Mouse (Mus musculus) bone marrow, adult 2 months (tissue): ENCODE measurements around the gene Cabp2. TPM values are rescaled to one million over a fixed set of nuclear protein-coding genes. Genes with fewer than 3 reads are reported as not detected.

Experiments
- H3K27ac ChIP-seq: fragments of 200-500 bp; 2 replicates; pipeline ENCODE4 v1.5.1; 2012; ENCODE audit warnings: low read depth, mild to moderate bottlenecking, control low read depth, inconsistent platforms, low read length; ENCODE audit not compliant: control insufficient read depth, poor library complexity, insufficient read depth
- H3K4me1 ChIP-seq: fragments of 200-500 bp; 2 replicates; pipeline ENCODE4 v1.6.1; 2011; ENCODE audit warnings: low read length; ENCODE audit not compliant: control insufficient read depth, insufficient read depth
- H3K4me3 ChIP-seq: fragments of 200-500 bp; replicated peaks from 2 replicates; pipeline ENCODE3; 2011; ENCODE audit warnings: mild to moderate bottlenecking, low read depth, low read length, control low read depth; ENCODE audit not compliant: control insufficient read depth
- CTCF ChIP-seq: fragments of 200-500 bp; IDR thresholded peaks from 2 replicates; pipeline ENCODE4 v1.5.1; 2011; ENCODE audit warnings: low read length, control low read depth; ENCODE audit not compliant: control insufficient read depth, insufficient read depth
- POLR2A ChIP-seq: fragments of 200-500 bp; IDR thresholded peaks from 2 replicates; pipeline ENCODE4 v1.6.1; 2011; ENCODE audit warnings: low read depth, mild to moderate bottlenecking, control low read depth, low read length, borderline replicate concordance; ENCODE audit not compliant: control insufficient read depth
- WGBS: fragments of 180-500 bp; shearing (Covaris S2); methylation state at CpG from one replicate; pipeline ENCODE4 v1.1.7; 2018; 5-methylcytosine and 5-hydroxymethylcytosine counted together
- polyA plus RNA-seq: library from polyadenylated mRNA; stranded (reverse); fragments of >200 nt; gene quantifications from 2 replicates; pipeline ENCODE4 v1.2.4, GENCODE M21; 2011; ENCODE audit warnings: low replicate concordance; ENCODE audit not compliant: missing spikeins, insufficient read depth, insufficient read length

Cabp2 gene
- polyA plus RNA-seq, 1 experiment, result not detected

- TF ChIP-seq CTCF (peak; percentile 99), POLR2A (no peak)
- Histone ChIP-seq H3K27ac (peak overlapping the region; percentile 97), H3K4me3 (peak overlapping the region; percentile 31), H3K4me1 (peaks cover 3% of the 10 kb centered on the region; the same call in 1 of the 2 replicates)
- 2% methylated on average over 9 of the region's 9 CpGs for WGBS
Measured at GRCm38 (mm10) chr19:4099056-4099455, 17.7 kb downstream of the Cabp2 start.

- WGBS, result under 1% methylated on average over 53 of the region's 53 CpGs
- Histone ChIP-seq H3K4me1 (peaks cover 3% of the 10 kb centered on the region; the same call in 1 of the 2 replicates), H3K27ac (peak within 1 kb of the TSS; percentile 97), H3K4me3 (peak within 1 kb of the TSS; percentile 73)
- peak; percentile 48; the same call in 1 of the 2 replicates for TF ChIP-seq POLR2A
- TF ChIP-seq CTCF, result no peak
Measured at GRCm38 (mm10) chr19:4099837-4100717, 18.7 kb downstream of the Cabp2 start, which contains the start of gene Pitpnm1. Gene Pitpnm1, plus strand, starts transcription at chr19:4099998.

DNA sequence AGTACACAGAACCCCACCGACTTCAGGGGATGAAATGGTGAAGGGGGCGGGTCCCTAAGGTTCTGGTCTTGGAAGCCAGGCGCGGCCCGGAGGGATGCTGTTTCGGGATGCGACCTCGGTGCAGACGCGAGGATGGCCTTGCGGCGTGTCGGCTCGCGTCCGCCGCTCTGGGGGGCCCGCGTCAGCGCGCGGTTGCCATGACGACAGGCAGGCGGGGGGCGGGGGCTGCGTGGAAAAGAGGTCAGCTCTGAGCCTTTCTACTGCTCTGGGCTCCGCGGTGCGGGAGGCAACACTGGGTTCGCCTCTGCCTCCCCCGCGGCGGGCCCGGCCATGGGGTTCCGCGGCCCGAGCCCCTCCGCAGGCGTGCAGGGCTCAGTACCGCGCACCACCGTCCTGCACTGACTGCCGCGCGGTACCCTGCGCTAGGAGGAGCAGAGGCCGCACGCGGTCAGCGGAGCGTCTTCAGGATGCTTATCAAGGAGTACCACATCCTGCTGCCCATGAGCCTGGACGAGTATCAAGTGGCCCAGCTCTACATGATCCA, 19.4 kb downstream of the Cabp2 start:
- Histone ChIP-seq H3K4me1 (peaks cover 3% of the 10 kb centered on the region; the same call in 1 of the 2 replicates), H3K4me3 (peak overlapping the region; percentile 73), H3K27ac (0 out of 2 replicates have a peak overlapping the region, but pooled peaks have one; percentile 19)
- TF ChIP-seq CTCF (no peak), POLR2A (peak; percentile 25; the same call in 1 of the 2 replicates)
- 2% methylated on average over 52 of the region's 52 CpGs for WGBS

DNA sequence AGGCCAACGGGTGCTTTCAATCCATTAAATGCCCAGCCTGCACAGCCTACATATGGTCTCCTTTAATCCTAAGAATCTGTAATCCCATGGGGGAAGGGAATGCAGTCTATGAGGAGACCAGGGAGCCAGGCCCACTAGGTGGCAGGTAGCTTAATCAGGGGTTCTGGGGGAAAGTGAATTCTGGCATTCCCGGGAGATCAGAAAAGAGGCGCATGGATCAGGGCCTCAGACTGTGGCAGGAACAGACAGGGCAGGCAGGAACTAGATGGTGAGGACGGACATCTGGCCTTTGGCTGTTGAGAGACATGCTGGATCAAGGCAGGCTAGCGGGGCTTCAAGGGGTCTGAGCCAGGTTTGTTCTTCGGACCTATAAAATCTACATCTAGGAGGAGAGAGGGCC, 20.1 kb downstream of the Cabp2 start:
- H3K27ac ChIP-seq, result no peak overlapping the region
- H3K4me1 ChIP-seq, result peaks cover 3% of the 10 kb centered on the region; the same call in 1 of the 2 replicates
- H3K4me3 ChIP-seq, result no peak overlapping the region
- TF ChIP-seq CTCF (no peak), POLR2A (no peak)
- 91% methylated on average over 6 of the region's 6 CpGs for WGBS

- no peak overlapping the region for H3K4me3 ChIP-seq
- TF ChIP-seq CTCF (no peak), POLR2A (no peak)
- H3K4me1 ChIP-seq, result peaks cover 2% of the 10 kb centered on the region; the same call in 1 of the 2 replicates
- H3K27ac ChIP-seq, result no peak overlapping the region
- WGBS, result 86% methylated on average over 2 of the region's 2 CpGs
Measured at GRCm38 (mm10) chr19:4102049-4102448, 20.7 kb downstream of the Cabp2 start.

DNA sequence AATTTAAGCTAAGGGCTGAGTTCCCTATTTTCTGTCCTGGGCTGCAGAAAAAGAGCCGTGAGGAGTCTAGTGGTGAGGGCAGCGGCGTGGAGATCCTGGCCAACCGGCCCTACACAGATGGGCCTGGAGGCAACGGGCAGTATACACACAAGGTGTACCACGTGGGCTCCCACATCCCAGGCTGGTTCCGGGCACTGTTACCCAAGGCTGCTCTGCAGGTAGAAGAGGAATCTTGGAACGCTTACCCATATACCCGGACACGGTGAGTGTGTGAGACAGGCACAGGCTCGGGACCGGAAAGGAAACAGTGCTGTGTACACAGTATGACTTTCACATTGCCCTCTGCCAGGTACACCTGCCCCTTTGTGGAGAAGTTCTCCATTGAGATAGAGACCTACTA, 21.2 kb downstream of the Cabp2 start:
- Histone ChIP-seq H3K27ac (no peak overlapping the region), H3K4me3 (no peak overlapping the region), H3K4me1 (peaks cover 2% of the 10 kb centered on the region; the same call in 1 of the 2 replicates)
- 91% methylated on average over 12 of the region's 12 CpGs for WGBS
- no peak for TF ChIP-seq POLR2A
- no peak for TF ChIP-seq CTCF

DNA sequence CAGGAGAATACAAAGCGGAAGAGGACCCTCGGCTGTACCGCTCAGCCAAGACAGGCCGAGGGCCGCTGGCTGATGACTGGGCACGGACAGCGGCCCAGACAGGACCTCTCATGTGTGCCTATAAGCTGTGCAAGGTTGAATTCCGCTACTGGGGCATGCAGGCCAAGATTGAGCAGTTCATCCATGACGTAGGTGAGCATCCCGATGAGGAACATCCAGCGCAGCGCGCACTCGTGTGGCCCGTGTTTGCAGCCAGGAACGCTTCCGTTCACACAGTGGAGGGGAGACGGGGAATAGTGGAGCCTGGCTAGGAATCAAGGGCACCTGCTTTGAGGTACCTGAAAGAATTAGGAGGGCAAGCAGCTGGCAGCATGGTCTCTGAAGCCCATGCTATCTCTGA, 21.9 kb downstream of the Cabp2 start:
- peaks cover 2% of the 10 kb centered on the region; the same call in 1 of the 2 replicates for H3K4me1 ChIP-seq
- no peak overlapping the region for H3K4me3 ChIP-seq
- 96% methylated on average over 18 of the region's 18 CpGs for WGBS
- H3K27ac ChIP-seq, result no peak overlapping the region
- no peak for TF ChIP-seq CTCF
- TF ChIP-seq POLR2A, result 0 out of 2 replicates have a peak, but pooled peaks have one; percentile 17

DNA sequence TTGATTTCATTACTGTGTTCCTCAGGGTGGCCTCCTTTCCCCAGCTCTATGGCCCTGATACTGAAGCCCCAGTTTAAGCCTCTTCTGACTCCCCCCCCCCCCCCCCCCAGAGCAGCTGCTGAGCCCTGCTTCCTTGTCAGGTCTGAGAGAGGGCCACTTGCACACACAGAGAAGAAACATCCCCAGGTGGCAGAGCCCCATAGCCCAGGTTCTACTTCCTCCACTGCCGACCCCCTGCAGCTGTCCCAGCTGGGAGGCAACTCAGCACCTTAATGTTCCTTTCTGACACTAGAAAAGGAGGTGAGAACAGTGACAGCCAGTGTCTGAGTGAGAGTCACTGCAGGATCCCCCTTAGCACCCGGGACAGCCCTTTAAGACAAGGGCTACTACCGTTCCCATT, 22.4 kb downstream of the Cabp2 start:
- WGBS, result 72% methylated on average over 3 of the region's 3 CpGs
- TF ChIP-seq POLR2A (no peak), CTCF (no peak)
- peaks cover 2% of the 10 kb centered on the region; the same call in 1 of the 2 replicates for H3K4me1 ChIP-seq
- H3K27ac ChIP-seq, result no peak overlapping the region
- H3K4me3 ChIP-seq, result no peak overlapping the region
